Mouse (Mus musculus): ENCODE results near the gene Slamf7. TPM values are rescaled to one million over a fixed set of nuclear protein-coding genes. Genes with fewer than 3 reads are reported as not detected.
A peak's percentile ranks its signal among the peaks of the same experiment; 100 is the strongest.

The Slamf7 gene
- polyA plus RNA-seq, 1 experiment, result 0.02 TPM

DNA sequence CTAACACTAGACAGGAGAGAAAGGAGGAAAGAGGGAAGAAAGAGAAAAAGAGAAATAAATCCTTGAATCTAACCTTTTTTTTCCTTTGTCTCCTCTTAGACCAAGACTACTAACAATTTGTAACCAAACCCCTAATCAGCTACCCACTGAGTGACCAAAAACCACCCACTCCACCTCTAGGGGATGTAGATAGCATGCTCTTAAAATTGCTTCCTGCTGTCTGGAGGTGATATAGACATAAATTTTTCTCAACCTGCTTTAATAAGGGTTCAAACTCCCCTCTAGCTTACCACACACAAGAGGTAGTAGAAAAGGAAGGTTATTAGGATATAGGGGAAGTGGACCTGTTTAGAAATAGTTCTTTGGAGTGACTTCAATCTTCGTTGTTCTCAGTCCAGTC is 14.3 kb upstream of the Slamf7 start:
- H3K27ac ChIP-seq (ENCODE audit: insufficient read depth, low read length), result no peak overlapping the region
- TF ChIP-seq CTCF (IDR thresholded peaks at IDR 0.05; ENCODE audit: extremely low read depth, insufficient read depth, low read length) (no peak), POLR2A (IDR thresholded peaks at IDR 0.05; ENCODE audit: extremely low read depth, insufficient read depth, low read length) (no peak)

DNA sequence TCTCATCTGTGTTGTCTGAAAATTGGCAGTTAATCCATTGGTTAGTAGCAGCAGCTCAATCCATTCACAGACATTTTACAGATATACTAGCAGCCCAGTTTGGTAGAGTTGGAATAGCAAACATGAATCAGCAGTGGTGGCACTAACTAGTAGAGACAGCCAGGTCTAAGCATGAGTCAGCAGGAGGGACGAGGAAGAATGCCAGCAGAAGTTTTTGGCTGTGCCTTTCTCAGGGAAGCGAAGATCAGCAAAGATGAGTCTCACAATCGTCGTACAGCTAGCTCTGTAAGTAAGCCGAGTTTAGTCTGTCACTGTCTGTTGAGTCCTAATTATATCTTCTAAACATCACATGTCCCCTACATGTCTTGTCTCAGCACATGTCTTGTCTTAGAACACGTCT is 13.5 kb upstream of the Slamf7 start:
- no peak for TF ChIP-seq CTCF (IDR thresholded peaks at IDR 0.05; ENCODE audit: extremely low read depth, insufficient read depth, low read length)
- TF ChIP-seq POLR2A (IDR thresholded peaks at IDR 0.05; ENCODE audit: extremely low read depth, insufficient read depth, low read length), result no peak
- Histone ChIP-seq H3K4me3 (ENCODE audit: insufficient read depth, low read length) (no peak overlapping the region), H3K4me1 (ENCODE audit: control insufficient read depth, insufficient read depth, low read length) (no peaks in the 10 kb centered on the region), H3K27ac (ENCODE audit: insufficient read depth, low read length) (no peak overlapping the region)

More for the DNA sequence above, 14.3 kb upstream of the Slamf7 start:
- no peaks in the 10 kb centered on the region for H3K4me1 ChIP-seq (ENCODE audit: control insufficient read depth, insufficient read depth, low read length)
- no peak overlapping the region for H3K4me3 ChIP-seq (ENCODE audit: insufficient read depth, low read length)

DNA sequence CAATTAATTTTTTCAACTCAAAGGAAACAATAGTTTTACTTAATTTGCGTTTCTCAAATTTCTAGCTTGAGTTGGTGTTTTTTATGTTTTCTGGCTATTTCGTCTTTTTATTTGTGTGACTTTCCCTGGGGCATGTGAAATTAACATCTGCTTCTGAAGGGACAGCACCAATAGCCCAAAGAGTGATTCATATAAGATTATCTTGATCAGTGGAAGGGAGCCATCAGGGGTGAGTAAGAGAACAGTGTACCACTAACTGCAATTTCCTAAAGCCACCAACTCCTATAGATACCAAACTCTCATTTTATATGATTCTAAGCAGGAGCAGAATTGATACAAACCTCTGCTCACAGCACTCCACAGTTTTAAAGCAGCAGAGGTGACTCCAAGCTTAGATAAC is 10.9 kb upstream of the Slamf7 start:
- Histone ChIP-seq H3K4me3 (ENCODE audit: insufficient read depth, low read length) (no peak overlapping the region), H3K4me1 (ENCODE audit: control insufficient read depth, insufficient read depth, low read length) (no peaks in the 10 kb centered on the region), H3K27ac (ENCODE audit: insufficient read depth, low read length) (no peak overlapping the region)
- no peak for TF ChIP-seq CTCF (IDR thresholded peaks at IDR 0.05; ENCODE audit: extremely low read depth, insufficient read depth, low read length)
- no peak for TF ChIP-seq POLR2A (IDR thresholded peaks at IDR 0.05; ENCODE audit: extremely low read depth, insufficient read depth, low read length)

DNA sequence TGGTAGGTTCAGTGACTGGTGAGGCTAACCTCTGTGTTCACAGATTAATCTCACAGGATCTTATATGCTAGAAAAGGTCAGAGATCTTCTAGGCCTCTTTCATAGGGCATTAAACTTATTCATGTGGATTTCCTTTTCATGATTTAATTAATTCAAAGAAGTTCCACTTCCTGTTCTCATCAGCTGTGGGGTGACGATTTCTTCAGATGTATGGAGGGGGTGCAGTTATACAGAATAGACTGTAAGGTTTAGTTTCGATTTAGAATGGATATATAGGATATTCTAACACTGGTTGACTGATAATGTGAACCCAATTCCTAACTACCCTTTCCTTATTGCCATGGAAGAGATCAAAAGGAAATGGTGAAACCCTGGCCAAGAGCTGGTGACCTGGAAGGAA is 8.6 kb upstream of the Slamf7 start:
- Histone ChIP-seq H3K4me1 (ENCODE audit: control insufficient read depth, insufficient read depth, low read length) (no peaks in the 10 kb centered on the region), H3K4me3 (ENCODE audit: insufficient read depth, low read length) (no peak overlapping the region), H3K27ac (ENCODE audit: insufficient read depth, low read length) (no peak overlapping the region)
- TF ChIP-seq CTCF (IDR thresholded peaks at IDR 0.05; ENCODE audit: extremely low read depth, insufficient read depth, low read length) (no peak), POLR2A (IDR thresholded peaks at IDR 0.05; ENCODE audit: extremely low read depth, insufficient read depth, low read length) (no peak)

DNA sequence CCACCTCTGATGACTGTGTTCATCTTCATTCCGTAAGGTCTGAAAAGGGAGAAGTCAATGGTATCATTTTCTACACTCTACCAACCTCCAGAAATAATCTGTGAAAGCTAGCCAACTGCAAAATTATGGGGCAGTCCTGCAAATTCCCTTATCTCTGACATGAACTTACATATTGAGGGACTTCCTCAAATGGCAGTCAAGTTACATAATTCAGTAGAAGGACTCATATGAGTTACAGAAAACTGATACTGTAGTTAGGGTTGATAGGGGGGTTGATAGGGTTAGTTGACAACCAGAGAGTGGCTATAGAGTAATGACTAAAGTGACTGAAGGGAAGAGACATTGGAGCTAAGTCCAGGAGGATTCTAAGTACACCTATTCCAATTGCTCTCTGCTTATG is 7.6 kb upstream of the Slamf7 start:
- Histone ChIP-seq H3K27ac (ENCODE audit: insufficient read depth, low read length) (no peak overlapping the region), H3K4me3 (ENCODE audit: insufficient read depth, low read length) (no peak overlapping the region), H3K4me1 (ENCODE audit: control insufficient read depth, insufficient read depth, low read length) (no peaks in the 10 kb centered on the region)
- TF ChIP-seq CTCF (IDR thresholded peaks at IDR 0.05; ENCODE audit: extremely low read depth, insufficient read depth, low read length) (no peak), POLR2A (IDR thresholded peaks at IDR 0.05; ENCODE audit: extremely low read depth, insufficient read depth, low read length) (no peak)

DNA sequence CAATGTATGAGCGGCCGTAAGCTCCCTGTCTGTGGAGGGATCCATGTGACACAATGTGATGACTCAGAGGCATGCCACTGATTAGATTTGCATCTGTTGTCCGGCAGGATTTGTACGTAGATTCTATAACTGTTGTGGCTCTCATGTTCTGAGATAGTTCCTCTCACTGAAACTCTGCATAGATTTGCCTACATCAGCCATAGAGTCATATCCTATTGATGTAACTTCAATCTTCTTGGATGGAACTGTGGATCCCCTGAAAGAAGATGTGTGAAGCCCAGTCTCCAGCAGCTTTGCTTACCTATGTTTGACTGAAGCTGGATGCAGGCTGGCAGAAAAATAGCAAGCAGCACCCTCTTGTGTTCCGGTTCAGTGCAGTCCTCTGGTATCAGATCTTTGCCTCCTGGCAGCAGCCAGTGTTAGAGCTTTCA is 5.7 kb upstream of the Slamf7 start:
- peak; percentile 53 for TF ChIP-seq CTCF (IDR thresholded peaks at IDR 0.05; ENCODE audit: extremely low read depth, insufficient read depth, low read length)
- TF ChIP-seq POLR2A (IDR thresholded peaks at IDR 0.05; ENCODE audit: extremely low read depth, insufficient read depth, low read length), result no peak
- Histone ChIP-seq H3K4me1 (ENCODE audit: control insufficient read depth, insufficient read depth, low read length) (no peaks in the 10 kb centered on the region), H3K4me3 (ENCODE audit: insufficient read depth, low read length) (no peak overlapping the region), H3K27ac (ENCODE audit: insufficient read depth, low read length) (no peak overlapping the region)

DNA sequence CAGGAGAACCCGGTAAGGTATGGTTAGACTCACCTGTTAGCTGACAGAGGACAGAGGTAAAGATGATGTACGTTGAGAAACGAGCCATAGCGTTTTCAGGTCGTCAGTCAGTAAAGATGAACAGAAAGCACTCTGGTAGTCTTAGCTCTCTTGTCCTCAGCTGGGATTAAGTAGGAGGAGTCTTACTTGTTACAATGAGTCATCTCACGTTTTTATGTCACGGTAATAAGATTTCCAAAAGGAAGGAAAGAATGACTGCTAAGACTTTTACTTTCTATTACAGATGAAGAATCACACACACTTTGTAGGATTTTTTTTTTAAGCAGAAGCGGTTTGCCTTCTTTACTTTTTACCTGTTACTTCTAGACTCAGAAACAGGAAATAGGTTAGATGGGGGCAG is 4.0 kb downstream of the Slamf7 start:
- no peaks in the 10 kb centered on the region for H3K4me1 ChIP-seq (ENCODE audit: control insufficient read depth, insufficient read depth, low read length)
- TF ChIP-seq CTCF (IDR thresholded peaks at IDR 0.05; ENCODE audit: extremely low read depth, insufficient read depth, low read length) (no peak), POLR2A (IDR thresholded peaks at IDR 0.05; ENCODE audit: extremely low read depth, insufficient read depth, low read length) (no peak)
- H3K27ac ChIP-seq (ENCODE audit: insufficient read depth, low read length), result no peak overlapping the region
- H3K4me3 ChIP-seq (ENCODE audit: insufficient read depth, low read length), result no peak overlapping the region

DNA sequence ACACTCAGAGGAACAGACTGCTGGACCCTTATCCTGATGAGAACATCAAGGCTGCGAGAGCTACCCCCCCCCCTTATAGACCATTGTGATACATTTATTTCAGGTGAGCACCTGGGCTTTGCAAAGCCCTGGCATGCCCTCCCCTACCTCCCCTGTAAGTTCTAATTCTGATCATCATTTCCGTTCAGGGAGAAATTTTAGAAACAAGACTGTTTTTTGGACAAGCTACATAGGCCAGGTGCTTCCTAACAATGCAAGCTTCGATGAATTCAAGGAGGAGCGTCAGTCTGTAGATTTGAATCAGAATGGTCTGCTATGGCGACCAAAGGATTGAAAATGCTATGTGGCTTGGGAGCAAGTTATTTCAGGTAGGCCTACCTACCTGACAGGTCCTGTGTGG is 5.1 kb downstream of the Slamf7 start:
- Histone ChIP-seq H3K27ac (ENCODE audit: insufficient read depth, low read length) (no peak overlapping the region), H3K4me1 (ENCODE audit: control insufficient read depth, insufficient read depth, low read length) (no peaks in the 10 kb centered on the region), H3K4me3 (ENCODE audit: insufficient read depth, low read length) (no peak overlapping the region)
- TF ChIP-seq CTCF (IDR thresholded peaks at IDR 0.05; ENCODE audit: extremely low read depth, insufficient read depth, low read length) (no peak), POLR2A (IDR thresholded peaks at IDR 0.05; ENCODE audit: extremely low read depth, insufficient read depth, low read length) (no peak)

DNA sequence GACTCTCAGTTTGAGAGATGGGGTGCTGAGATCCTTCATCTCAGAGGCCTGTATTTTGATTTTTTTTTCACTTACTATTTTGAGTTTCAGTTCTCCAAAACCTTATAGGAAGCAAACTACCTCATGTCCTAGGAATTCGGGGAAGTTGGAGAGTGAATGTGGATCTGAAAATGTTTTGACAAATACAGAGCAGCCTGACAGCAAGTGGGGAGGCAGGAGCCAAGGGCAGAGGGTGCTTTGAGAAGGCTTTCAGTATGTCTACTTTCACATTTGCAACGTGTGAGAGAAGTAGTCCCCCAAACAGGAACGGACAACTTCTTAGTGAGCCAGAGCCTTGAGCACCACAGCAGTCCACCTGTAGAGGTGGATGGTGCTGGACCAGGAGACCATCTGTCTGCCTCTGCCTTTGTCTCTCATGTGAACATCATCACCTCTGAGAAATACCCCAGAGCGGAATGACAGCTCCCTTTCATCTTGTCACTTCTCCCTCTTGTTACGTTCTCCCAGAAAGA is 6.3 kb downstream of the Slamf7 start:
- no peak overlapping the region for H3K27ac ChIP-seq (ENCODE audit: insufficient read depth, low read length)
- TF ChIP-seq POLR2A (IDR thresholded peaks at IDR 0.05; ENCODE audit: extremely low read depth, insufficient read depth, low read length), result no peak
- no peak for TF ChIP-seq CTCF (IDR thresholded peaks at IDR 0.05; ENCODE audit: extremely low read depth, insufficient read depth, low read length)
- H3K4me1 ChIP-seq (ENCODE audit: control insufficient read depth, insufficient read depth, low read length), result no peaks in the 10 kb centered on the region
- H3K4me3 ChIP-seq (ENCODE audit: insufficient read depth, low read length), result no peak overlapping the region

DNA sequence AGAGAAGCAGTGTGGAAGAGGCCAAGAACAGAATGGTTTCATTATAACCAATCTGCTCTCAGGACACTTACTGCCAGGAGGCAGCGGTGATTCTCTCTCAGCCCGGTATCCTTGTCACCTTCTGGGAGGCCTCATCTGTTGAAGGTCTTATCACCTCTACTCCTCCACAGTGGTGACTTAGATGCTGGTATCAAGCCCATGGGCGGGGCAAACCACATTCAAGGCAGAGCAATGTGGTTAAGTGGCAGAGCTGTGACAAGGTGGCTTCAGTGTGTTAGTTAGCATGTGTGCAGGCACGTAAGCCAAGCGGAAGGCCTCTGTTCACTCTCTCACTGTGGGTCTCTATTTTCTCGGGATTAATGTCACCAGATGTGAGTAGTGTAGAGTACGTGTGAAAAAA is 9.2 kb downstream of the Slamf7 start:
- TF ChIP-seq CTCF (IDR thresholded peaks at IDR 0.05; ENCODE audit: extremely low read depth, insufficient read depth, low read length), result no peak
- no peak for TF ChIP-seq POLR2A (IDR thresholded peaks at IDR 0.05; ENCODE audit: extremely low read depth, insufficient read depth, low read length)
- Histone ChIP-seq H3K4me3 (ENCODE audit: insufficient read depth, low read length) (no peak overlapping the region), H3K27ac (ENCODE audit: insufficient read depth, low read length) (no peak overlapping the region), H3K4me1 (ENCODE audit: control insufficient read depth, insufficient read depth, low read length) (0 out of 2 replicates have a peak, but pooled peaks cover 2% of the 10 kb centered on the region)

Measured in cortical plate, adult 2 months (tissue).